Mouse (Mus musculus) cerebellum, postnatal 36 days (tissue): Measurements from ENCODE around the gene C1ql1.
A peak's percentile ranks its signal among the peaks of the same experiment; 100 is the strongest.
"Not testable (repeated sequence)": the region's sequence is repeated elsewhere in the genome, so short reads cannot be mapped to it uniquely, and the experiment has no call there.

Experiments used
- DNase-seq, 2 experiments: peaks; one replicate each; pipeline ENCODE4 v3.0.0; 2021 to 2022; ENCODE audit warnings: mixed read lengths in 2 of 2

C1ql1 gene

GRCm38 (mm10) chr11:102946265-102946991 is at the start of gene C1ql1:
Gene C1ql1 (minus strand): TSS chr11:102946688.
- DNase-seq: peak; percentile 15 to 55

GRCm38 (mm10) chr11:102994952-102995351 is 48.5 kb upstream of the C1ql1 start:
- DNase-seq: no peak

- DNase-seq: no peak
These were observed 47.0 kb upstream of the C1ql1 start for GRCm38 (mm10) chr11:102993420-102994029.

GRCm38 (mm10) chr11:102992940-102993339 is 46.5 kb upstream of the C1ql1 start:
- peak; percentile 81 to 84 for DNase-seq

GRCm38 (mm10) chr11:102991681-102992080 is 45.2 kb upstream of the C1ql1 start:
- no peak for DNase-seq

- peak; percentile 68 to 74 for DNase-seq
These were observed 43.7 kb upstream of the C1ql1 start for GRCm38 (mm10) chr11:102990152-102990663.

GRCm38 (mm10) chr11:102989641-102990151 is 43.2 kb upstream of the C1ql1 start:
- DNase-seq: no peak

GRCm38 (mm10) chr11:102985160-102985559 is 38.7 kb upstream of the C1ql1 start:
- no peak for DNase-seq

- no peak for DNase-seq
These were observed 38.1 kb upstream of the C1ql1 start for GRCm38 (mm10) chr11:102984615-102985014.

- DNase-seq: no peak
These were observed 37.6 kb upstream of the C1ql1 start for GRCm38 (mm10) chr11:102984086-102984485.

- DNase-seq: no peak
These were observed 34.8 kb upstream of the C1ql1 start for GRCm38 (mm10) chr11:102981151-102981890.

GRCm38 (mm10) chr11:102978052-102978666 is 31.7 kb upstream of the C1ql1 start:
- DNase-seq: no peak

- not testable (repeated sequence) for DNase-seq
These were observed 29.5 kb upstream of the C1ql1 start for GRCm38 (mm10) chr11:102975966-102976365.

GRCm38 (mm10) chr11:102972326-102972725 is 25.8 kb upstream of the C1ql1 start:
- DNase-seq: no peak

- DNase-seq: no peak
These were observed 25.1 kb upstream of the C1ql1 start for GRCm38 (mm10) chr11:102971604-102972003.

- DNase-seq: no peak
These were observed 18.1 kb upstream of the C1ql1 start for GRCm38 (mm10) chr11:102964547-102965091.

GRCm38 (mm10) chr11:102963855-102964546 is 17.5 kb upstream of the C1ql1 start:
- DNase-seq: no peak

- DNase-seq: no peak
These were observed 16.9 kb upstream of the C1ql1 start for GRCm38 (mm10) chr11:102963246-102963854.

- DNase-seq: no peak
These were observed 16.4 kb upstream of the C1ql1 start for GRCm38 (mm10) chr11:102962861-102963245.

- no peak for DNase-seq
These were observed 14.6 kb upstream of the C1ql1 start for GRCm38 (mm10) chr11:102961082-102961481.

- DNase-seq: no peak
These were observed 12.4 kb upstream of the C1ql1 start for GRCm38 (mm10) chr11:102958870-102959269.
